Mouse (Mus musculus): ENCODE measurements around the gene Cd47.

- TF ChIP-seq POLR2A (IDR thresholded peaks at IDR 0.05; ENCODE audit: insufficient read depth, low read depth, low read length) (no peak; the same call in 1 of the 2 replicates), CTCF (IDR thresholded peaks at IDR 0.05) (no peak), EP300 (IDR thresholded peaks at IDR 0.05; ENCODE audit: insufficient read depth, low read depth, low read length) (no peak)
Observed at GRCm38 (mm10) chr16:49905601-49906001, 105.3 kb downstream of the Cd47 start.
